Mouse (Mus musculus) midbrain, embryonic 11.5 days (tissue): ENCODE data around the gene Col5a1. TPM values are rescaled to one million over a fixed set of nuclear protein-coding genes. Genes with fewer than 3 reads are reported as not detected.

Source experiments
- ATAC-seq: fragments of 200-750 bp; cut with Nextera tagmentation; 2 replicates; pipeline ENCODE4 v1.8.0; 2017; ENCODE audit warnings: moderate TSS enrichment, moderate library complexity; ENCODE audit not compliant: low FRiP score
- DNase-seq: peaks from one replicate; pipeline ENCODE4 v3.0.0; 2015; ENCODE audit warnings: low spot score; ENCODE audit errors: missing footprints
- H3K27ac ChIP-seq: fragments of 300-500 bp; sonication (generic); 2 replicates; pipeline ENCODE4 v1.5.1; 2014; ENCODE audit warnings: low read depth, low read length
- H3K27me3 ChIP-seq: fragments of 300-500 bp; sonication (generic); 2 replicates; pipeline ENCODE4 v1.6.1; 2014; ENCODE audit warnings: mild to moderate bottlenecking, low read length, moderate library complexity, mixed read lengths; ENCODE audit not compliant: control insufficient read depth, insufficient read depth
- H3K36me3 ChIP-seq: fragments of 300-500 bp; sonication (generic); 2 replicates; pipeline ENCODE4 v1.6.1; 2014; ENCODE audit warnings: mild to moderate bottlenecking, low read length, moderate library complexity, mixed read lengths; ENCODE audit not compliant: control insufficient read depth, insufficient read depth
- H3K4me1 ChIP-seq: fragments of 300-500 bp; sonication (generic); 2 replicates; pipeline ENCODE4 v1.6.1; 2014; ENCODE audit warnings: low read length; ENCODE audit not compliant: control insufficient read depth, insufficient read depth
- H3K4me2 ChIP-seq: fragments of 300-500 bp; sonication (generic); 2 replicates; pipeline ENCODE4 v1.6.1; 2014; ENCODE audit warnings: mild to moderate bottlenecking, moderate library complexity
- H3K4me3 ChIP-seq: fragments of 300-500 bp; sonication (generic); 2 replicates; pipeline ENCODE4 v1.5.1; 2014; ENCODE audit warnings: low read depth, low read length
- H3K9ac ChIP-seq: fragments of 300-500 bp; sonication (generic); 2 replicates; pipeline ENCODE4 v1.6.1; 2014; ENCODE audit warnings: low read length
- H3K9me3 ChIP-seq: fragments of 300-500 bp; sonication (generic); 2 replicates; pipeline ENCODE4 v1.6.1; 2016; ENCODE audit warnings: low read length; ENCODE audit not compliant: control insufficient read depth
- WGBS: fragments of 180-500 bp; shearing (Covaris S2); extraction: QIAGEN DNeasy Blood & Tissue Kit; methylation state at CpG from one replicate; pipeline ENCODE4 v1.1.7; 2014; 5-methylcytosine and 5-hydroxymethylcytosine counted together
- polyA plus RNA-seq: library from polyadenylated mRNA; unstranded; fragments of >200 nt; fragmentation: Nextera tagmentation; extraction: Ambion mirVana; gene quantifications from 2 replicates; pipeline ENCODE4 v1.2.1, GENCODE M21; 2014

The Col5a1 gene
- polyA plus RNA-seq, 1 experiment from 2014 or later, result 21.6 TPM

DNA sequence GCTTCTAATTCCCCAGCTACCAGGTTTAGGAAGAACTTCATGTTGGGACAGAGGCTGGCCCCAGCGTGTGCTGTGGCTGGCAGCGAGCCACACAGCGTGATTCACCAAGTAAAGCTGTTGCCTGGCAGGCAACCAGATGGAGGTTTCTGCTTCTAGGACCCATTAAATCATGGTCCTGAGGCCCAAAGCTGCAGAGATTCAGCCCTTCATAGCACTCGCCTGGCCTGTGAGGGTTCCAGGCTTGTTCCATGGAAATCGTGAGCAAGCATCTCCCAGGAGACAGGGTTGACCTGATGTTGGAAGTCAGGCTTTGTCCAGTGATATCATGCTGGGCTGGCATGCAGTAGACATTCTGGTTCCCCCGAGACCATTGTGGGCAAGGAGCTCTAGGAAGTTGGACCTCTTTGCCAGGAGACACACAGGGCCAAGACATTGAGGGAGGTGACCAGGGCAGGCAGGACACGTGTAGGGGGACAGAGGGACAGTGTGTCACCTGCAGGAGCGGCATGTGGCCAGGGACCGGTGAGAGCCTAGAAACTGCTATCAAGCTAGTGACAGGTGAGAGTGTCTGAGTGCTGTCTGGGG lies 50.5 kb downstream of the Col5a1 start:
- no peak for DNase-seq
- Histone ChIP-seq H3K4me2 (no peak overlapping the region), H3K9ac (no peak overlapping the region), H3K36me3 (no peaks in the 10 kb centered on the region), H3K4me3 (no peak overlapping the region), H3K9me3 (no peaks in the 10 kb centered on the region), H3K27me3 (no peaks in the 10 kb centered on the region), H3K4me1 (no peaks in the 10 kb centered on the region), H3K27ac (no peak overlapping the region)
- 88% methylated on average over 9 of the region's 9 CpGs for WGBS
- ATAC-seq, result no peak

- H3K27ac ChIP-seq, result no peak overlapping the region
- 91% methylated on average over 4 of the region's 4 CpGs for WGBS
Measured at GRCm38 (mm10) chr2:27939433-27939832, 53.2 kb downstream of the Col5a1 start.

GRCm38 (mm10) chr2:27940144-27940543 lies 53.9 kb downstream of the Col5a1 start:
- 86% methylated on average over 12 of the region's 12 CpGs for WGBS

More at GRCm38 (mm10) chr2:27939433-27939832, 53.2 kb downstream of the Col5a1 start:
- Histone ChIP-seq H3K9me3 (no peaks in the 10 kb centered on the region), H3K9ac (no peak overlapping the region), H3K36me3 (no peaks in the 10 kb centered on the region), H3K27me3 (no peaks in the 10 kb centered on the region), H3K4me2 (no peak overlapping the region), H3K4me3 (no peak overlapping the region), H3K4me1 (no peaks in the 10 kb centered on the region)
- DNase-seq (no peak), ATAC-seq (no peak)

GRCm38 (mm10) chr2:27947252-27947651 lies 61.0 kb downstream of the Col5a1 start:
- Histone ChIP-seq H3K9ac (no peak overlapping the region), H3K4me3 (no peak overlapping the region), H3K4me1 (no peaks in the 10 kb centered on the region), H3K9me3 (no peaks in the 10 kb centered on the region), H3K36me3 (no peaks in the 10 kb centered on the region), H3K4me2 (no peak overlapping the region), H3K27ac (no peak overlapping the region), H3K27me3 (no peaks in the 10 kb centered on the region)
- DNase-seq (no peak), ATAC-seq (no peak)
- WGBS, result 90% methylated on average over 4 of the region's 4 CpGs

More at GRCm38 (mm10) chr2:27940144-27940543, 53.9 kb downstream of the Col5a1 start:
- Histone ChIP-seq H3K27me3 (no peaks in the 10 kb centered on the region), H3K36me3 (no peaks in the 10 kb centered on the region), H3K9me3 (no peaks in the 10 kb centered on the region), H3K4me3 (no peak overlapping the region), H3K4me2 (no peak overlapping the region), H3K4me1 (no peaks in the 10 kb centered on the region), H3K9ac (no peak overlapping the region), H3K27ac (no peak overlapping the region)
- DNase-seq (no peak), ATAC-seq (no peak)

DNA sequence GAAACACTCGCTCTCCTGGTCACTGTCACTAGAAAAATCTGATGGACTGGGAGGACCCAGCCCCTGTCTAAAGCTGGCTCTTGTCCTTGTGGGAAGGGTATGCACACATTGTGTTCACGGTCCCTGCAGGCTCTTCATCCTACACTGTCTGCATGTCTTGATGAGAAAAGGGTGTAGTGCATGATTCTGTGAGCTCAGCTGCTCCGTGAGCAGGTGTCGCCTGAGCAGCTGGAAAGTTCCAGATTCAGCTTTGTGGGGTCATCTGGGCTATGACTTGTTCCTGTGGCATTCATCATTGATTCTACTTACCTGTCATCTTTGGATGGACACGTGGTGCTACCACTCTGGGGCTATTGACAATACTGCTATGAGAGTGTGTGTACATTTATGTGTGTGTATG lies 61.7 kb downstream of the Col5a1 start:
- ATAC-seq (no peak), DNase-seq (no peak)
- H3K9me3 ChIP-seq, result no peaks in the 10 kb centered on the region
- no peak overlapping the region for H3K4me3 ChIP-seq
- H3K4me2 ChIP-seq, result no peak overlapping the region
- no peaks in the 10 kb centered on the region for H3K4me1 ChIP-seq
- H3K9ac ChIP-seq, result no peak overlapping the region
- no peaks in the 10 kb centered on the region for H3K27me3 ChIP-seq
- WGBS, result 84% methylated on average over 5 of the region's 5 CpGs
- no peak overlapping the region for H3K27ac ChIP-seq
- no peaks in the 10 kb centered on the region for H3K36me3 ChIP-seq

GRCm38 (mm10) chr2:27953866-27954265 lies 67.6 kb downstream of the Col5a1 start:
- DNase-seq (no peak), ATAC-seq (no peak)
- 82% methylated on average over 3 of the region's 3 CpGs for WGBS
- no peaks in the 10 kb centered on the region for H3K9me3 ChIP-seq
- H3K4me1 ChIP-seq, result no peaks in the 10 kb centered on the region
- H3K27me3 ChIP-seq, result no peaks in the 10 kb centered on the region
- H3K4me3 ChIP-seq, result no peak overlapping the region
- no peak overlapping the region for H3K4me2 ChIP-seq
- H3K9ac ChIP-seq, result no peak overlapping the region
- no peaks in the 10 kb centered on the region; the same call in 1 of the 2 replicates for H3K36me3 ChIP-seq
- no peak overlapping the region for H3K27ac ChIP-seq

DNA sequence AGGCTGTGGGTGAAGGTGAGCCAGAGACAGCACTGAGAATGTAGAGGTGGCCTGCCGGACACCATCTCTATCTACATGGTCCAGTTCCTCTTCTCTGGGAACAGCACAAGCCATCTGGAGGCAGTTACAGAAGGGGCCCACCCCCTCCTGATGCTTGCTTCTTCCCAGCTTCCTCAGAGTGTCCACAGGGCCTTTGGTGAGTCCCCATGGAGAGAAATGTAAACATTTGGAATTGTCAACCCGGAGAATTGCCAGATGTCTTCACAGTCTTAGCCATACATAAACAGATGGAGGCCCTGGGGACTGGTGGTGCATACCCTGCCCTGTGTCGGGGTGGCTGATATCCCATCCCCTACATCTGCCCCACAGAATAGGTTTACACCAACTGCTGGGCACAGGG lies 68.7 kb downstream of the Col5a1 start:
- 65% methylated on average over 3 of the region's 3 CpGs for WGBS
- H3K4me1 ChIP-seq, result no peaks in the 10 kb centered on the region
- DNase-seq (no peak), ATAC-seq (no peak)
- no peaks in the 10 kb centered on the region for H3K27me3 ChIP-seq
- no peaks in the 10 kb centered on the region; the same call in 1 of the 2 replicates for H3K36me3 ChIP-seq
- no peaks in the 10 kb centered on the region for H3K9me3 ChIP-seq
- no peak overlapping the region for H3K9ac ChIP-seq
- no peak overlapping the region for H3K27ac ChIP-seq
- no peak overlapping the region for H3K4me3 ChIP-seq
- H3K4me2 ChIP-seq, result no peak overlapping the region

DNA sequence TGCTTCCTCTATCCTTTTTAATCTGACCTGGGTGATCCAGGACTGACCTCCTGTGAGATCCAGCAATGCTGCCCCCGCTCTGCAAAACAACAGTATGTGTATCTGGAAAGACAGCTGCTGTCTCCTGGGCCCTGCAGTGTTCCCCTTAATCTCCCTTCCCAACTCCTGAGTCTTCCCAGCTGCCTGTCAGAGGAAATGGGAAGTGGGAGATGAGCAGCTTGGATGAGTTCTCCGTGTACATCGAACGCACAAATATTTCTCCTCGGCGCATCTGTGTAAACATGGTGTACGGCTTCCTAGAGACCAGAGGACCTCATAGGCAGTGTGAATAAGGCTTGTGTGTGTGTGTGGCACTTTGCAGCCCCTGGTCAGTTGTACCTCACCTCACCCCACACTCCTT lies 70.5 kb downstream of the Col5a1 start:
- H3K9me3 ChIP-seq, result no peaks in the 10 kb centered on the region
- H3K4me1 ChIP-seq, result no peaks in the 10 kb centered on the region
- no peak for DNase-seq
- no peaks in the 10 kb centered on the region for H3K27me3 ChIP-seq
- no peak overlapping the region for H3K9ac ChIP-seq
- H3K27ac ChIP-seq, result no peak overlapping the region
- no peak overlapping the region for H3K4me3 ChIP-seq
- ATAC-seq, result no peak
- H3K4me2 ChIP-seq, result no peak overlapping the region
- H3K36me3 ChIP-seq, result no peaks in the 10 kb centered on the region; the same call in 1 of the 2 replicates
- WGBS, result 80% methylated on average over 7 of the region's 7 CpGs

DNA sequence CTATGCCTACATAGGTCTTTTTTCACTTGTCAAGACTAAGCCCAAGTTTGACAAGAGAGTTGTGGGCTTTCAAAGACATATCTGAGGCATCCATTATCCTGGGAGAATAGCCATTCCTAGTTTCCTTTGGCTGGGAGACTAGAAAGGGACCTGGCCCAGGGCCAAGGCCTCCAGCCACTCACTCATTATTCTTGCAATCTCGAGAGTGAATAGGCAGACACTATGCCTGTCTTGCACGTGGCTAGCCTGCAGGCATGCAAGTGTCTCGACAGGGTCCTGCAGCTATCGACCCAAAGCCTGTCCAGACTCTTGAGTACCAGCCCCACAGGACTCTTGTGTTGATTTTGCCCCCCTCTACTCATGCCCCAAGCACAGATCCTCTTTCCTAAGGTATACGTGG lies 71.0 kb downstream of the Col5a1 start:
- no peaks in the 10 kb centered on the region for H3K9me3 ChIP-seq
- no peaks in the 10 kb centered on the region for H3K27me3 ChIP-seq
- H3K9ac ChIP-seq, result no peak overlapping the region
- ATAC-seq (no peak), DNase-seq (no peak)
- no peaks in the 10 kb centered on the region; the same call in 1 of the 2 replicates for H3K36me3 ChIP-seq
- 65% methylated on average over 5 of the region's 5 CpGs for WGBS
- H3K4me2 ChIP-seq, result no peak overlapping the region
- H3K27ac ChIP-seq, result no peak overlapping the region
- H3K4me1 ChIP-seq, result no peaks in the 10 kb centered on the region
- H3K4me3 ChIP-seq, result no peak overlapping the region
